Mouse (Mus musculus) CD8-positive naive resting alpha-beta T cell, adult 2 months (primary cell): ENCODE data around the gene Usp4.
"Not testable (repeated sequence)": the region's sequence is repeated elsewhere in the genome, so short reads cannot be mapped to it uniquely, and the experiment has no call there.

Experiments
- DNase-seq, 2 experiments: peaks; one replicate each; pipeline ENCODE4 v3.0.0; 2022; ENCODE audit warnings: low read depth in 2 of 2, low spot score in 2 of 2

Usp4 gene

GRCm38 (mm10) chr9:108347540-108348289, at the start of gene Usp4:
Gene Usp4, plus strand, starts transcription at chr9:108347853.
- peak; percentile 60 to 61 for DNase-seq

DNA sequence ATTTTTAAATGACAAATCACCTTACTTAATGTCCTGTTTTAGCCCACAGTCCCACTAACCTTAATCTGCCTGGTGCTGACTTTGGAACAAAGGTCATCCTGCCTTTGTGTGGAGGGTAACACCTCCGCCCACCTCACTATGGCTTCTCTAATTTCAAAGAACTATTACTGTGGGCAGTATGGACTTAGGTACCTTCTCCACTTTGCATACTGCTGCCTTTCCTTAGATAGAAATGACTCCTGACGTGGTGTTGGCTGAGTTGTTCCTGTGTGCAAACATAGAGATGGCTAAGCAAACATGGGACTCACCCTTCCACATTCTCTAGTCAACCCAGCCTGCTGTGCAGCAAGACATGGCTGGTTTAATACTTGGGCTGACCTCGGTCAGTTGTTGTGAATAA, 45.8 kb upstream of the Usp4 start:
- no peak for DNase-seq

DNA sequence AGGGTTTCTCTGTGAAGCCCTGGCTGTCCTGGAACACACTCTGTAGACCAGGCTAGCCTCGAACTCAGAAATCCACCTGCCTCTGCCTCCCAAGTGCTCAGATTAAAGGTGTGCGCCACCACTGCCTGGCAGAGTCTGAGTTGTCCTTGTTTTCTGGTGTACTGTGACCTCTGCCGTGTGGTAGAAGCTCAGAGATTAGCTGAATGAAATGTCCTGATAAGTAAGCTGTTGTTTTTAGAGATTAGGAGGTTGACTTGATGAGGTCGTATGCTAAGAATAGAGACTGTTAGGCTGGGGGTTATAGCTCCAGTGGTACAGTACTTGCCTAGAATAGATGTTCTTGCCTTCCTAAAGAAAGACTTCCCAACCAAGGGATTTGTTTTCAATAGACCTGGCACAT, 42.9 kb upstream of the Usp4 start:
- no peak for DNase-seq

- no peak for DNase-seq
Measured at GRCm38 (mm10) chr9:108305170-108305569, 42.5 kb upstream of the Usp4 start.

DNA sequence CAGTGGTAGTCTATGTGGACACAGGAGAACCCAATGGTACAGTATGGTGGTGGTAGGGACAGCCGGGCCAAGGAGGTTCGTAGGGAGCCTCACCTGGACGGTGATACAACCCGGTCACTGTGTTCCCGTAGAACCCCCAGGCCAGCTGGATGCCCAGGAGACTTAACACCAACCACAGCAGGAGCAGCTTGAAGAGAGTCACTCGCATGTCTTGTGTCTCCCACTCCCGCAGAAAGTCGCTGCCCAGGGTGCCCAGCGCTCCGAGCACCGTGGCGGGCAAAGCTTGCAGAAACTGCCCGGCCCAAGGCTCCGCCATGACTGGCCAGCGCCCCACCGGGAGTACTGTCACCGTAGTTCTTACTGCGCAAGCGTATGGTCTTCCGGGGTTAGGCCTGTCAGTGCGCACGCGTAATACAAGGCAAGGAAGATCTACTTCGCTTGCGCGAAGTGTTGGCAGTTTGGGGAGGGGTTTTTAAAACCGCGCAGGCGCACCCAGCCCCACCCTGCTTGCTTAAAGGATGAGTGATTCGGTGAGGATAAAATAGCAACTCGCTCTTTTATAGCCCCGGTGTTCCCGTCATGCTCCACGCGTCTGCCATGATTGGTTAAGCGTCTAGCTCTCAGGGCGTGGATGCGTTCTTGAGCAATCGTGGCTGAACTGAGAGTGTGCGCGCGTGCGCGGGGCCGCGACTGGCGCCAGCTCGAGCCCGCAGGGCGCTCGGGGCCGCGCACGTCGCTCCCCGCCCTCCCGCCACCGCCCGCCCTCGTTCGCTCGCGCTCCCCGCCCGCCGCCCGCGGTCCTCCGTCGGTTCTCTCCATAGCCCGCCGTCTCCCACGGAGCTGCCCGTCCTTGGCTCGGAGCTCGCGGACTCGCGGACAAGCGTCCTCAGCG, 41.8 kb upstream of the Usp4 start, which contains the start of the genes Rhoa and Tcta:
Gene Rhoa (plus strand): TSS at position 501 of the 892 bp plus-strand sequence.
Gene Tcta (minus strand): TSS at position 532 of the 892 bp plus-strand sequence.
- peak; percentile 97 to 98 for DNase-seq

DNA sequence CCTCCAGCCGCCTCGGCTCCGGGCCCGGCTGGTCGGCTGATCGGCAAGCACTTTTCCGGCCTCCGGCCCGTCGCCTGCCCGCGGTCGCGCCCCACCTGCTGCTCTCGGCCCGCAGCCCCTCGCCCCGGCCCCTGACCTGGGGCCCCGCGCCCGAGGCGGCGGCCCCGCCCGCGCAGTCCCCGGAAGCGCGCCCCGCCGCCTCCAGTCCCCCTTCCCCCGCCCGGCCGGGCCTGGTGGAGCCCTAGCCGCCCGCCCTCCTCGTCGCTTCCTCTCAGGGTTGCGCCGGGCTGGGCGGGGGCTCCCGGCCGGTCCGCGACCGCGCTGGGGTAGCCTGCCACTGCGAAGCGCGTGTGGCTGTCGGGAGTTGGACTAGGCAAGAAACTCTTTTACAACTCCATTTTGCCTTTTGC, 41.1 kb upstream of the Usp4 start:
- DNase-seq = peak in 1 of 2 experiments; percentile 71

GRCm38 (mm10) chr9:108307021-108307807, 40.4 kb upstream of the Usp4 start:
- DNase-seq = no peak

- no peak for DNase-seq
Measured at GRCm38 (mm10) chr9:108308141-108308540, 39.5 kb upstream of the Usp4 start.

DNA sequence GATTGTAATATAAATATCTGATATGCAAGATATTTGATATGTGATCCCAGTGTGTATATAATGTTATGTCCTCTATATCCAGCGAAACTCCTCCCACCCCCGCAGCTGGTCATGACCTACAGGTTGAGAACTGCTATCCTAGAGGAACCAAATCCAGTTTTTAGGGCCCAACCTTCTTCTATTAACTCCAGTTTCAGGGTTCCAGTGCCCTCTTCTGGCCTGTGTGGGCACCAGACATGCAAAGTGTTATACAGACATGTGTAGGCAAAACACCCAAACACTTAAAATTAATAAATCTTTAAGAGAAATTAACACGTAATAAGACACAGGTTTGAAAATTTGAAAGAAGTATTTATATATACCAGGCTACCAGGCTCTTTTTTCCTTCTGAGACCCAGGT, 30.1 kb upstream of the Usp4 start:
- peak in 1 of 2 experiments; percentile 10 for DNase-seq

DNA sequence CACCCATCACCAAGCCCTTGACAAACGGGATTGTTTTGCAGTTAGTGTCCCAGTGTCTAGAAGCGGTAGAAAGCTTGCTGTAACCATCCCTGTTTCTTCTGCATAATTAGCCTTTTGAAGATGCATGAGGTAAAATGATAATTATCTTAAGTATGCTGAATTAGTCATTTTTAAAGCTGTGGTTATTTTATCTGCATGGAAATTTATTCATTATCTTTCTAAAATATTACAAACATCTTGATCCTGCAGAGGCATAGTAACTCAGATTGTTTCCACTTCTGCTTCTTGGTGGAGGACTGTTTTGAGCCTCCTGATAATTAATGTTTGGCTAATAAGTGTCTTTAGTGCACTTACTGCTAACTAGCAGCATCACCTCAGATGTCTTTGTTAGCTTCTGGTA, 29.2 kb upstream of the Usp4 start:
- no peak for DNase-seq

- not testable (repeated sequence) for DNase-seq
Measured at GRCm38 (mm10) chr9:108322054-108322453, 25.6 kb upstream of the Usp4 start.

DNA sequence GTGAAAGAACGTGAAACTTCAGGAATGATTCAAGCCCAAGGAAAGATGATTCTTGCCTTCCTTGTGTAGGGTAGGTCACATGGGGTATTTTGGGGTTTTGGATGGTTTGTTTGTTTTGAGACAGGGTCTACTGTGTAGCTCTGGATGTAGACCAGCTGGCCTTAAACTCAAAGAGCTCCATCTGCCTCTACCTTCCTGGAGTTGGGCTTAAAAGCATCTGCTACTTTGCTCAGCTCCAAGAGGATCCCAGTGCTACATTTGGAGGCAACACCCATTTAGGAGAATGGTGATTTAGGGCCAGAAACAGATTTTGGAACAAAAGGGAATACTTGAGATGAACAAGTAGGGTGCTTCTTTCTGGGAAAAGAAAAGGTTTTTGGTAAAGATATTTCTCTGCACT, 22.9 kb upstream of the Usp4 start:
- no peak for DNase-seq

- DNase-seq = no peak
Measured at GRCm38 (mm10) chr9:108325811-108326210, 21.8 kb upstream of the Usp4 start.

DNA sequence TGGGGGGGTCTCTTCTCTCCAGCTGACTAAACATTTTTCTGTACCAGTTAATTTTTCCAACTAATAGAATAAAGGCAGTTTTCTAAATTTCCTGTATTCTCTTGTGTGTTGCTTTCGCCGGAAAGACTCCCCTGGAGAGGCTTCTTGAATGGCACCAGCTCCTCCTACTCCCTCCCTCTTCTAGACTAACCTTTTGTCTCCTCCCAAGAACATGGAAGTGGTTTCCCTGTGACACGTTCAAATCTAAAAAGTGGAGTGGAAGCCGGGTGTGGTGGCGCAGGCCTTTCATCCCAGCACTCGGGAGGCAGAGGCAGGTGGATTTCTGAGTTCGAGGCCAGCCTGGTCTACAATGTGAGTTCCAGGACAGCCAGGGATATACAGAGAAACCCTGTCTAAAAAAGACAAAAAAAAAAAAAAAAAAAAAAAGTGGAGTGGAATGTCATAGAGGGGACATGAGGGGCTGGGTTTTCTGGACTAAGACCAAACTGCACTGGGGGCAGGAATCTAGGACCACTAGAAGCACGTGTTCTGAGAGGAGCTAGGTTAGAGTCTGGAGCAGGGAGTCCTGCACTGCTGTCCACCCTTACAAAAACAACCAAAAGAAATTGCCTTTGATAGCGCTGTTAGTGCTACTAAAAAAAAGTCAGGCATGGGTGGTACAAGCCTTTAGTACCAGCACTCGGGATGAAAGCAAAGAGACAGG, 9.7 kb upstream of the Usp4 start:
- DNase-seq = no peak

DNA sequence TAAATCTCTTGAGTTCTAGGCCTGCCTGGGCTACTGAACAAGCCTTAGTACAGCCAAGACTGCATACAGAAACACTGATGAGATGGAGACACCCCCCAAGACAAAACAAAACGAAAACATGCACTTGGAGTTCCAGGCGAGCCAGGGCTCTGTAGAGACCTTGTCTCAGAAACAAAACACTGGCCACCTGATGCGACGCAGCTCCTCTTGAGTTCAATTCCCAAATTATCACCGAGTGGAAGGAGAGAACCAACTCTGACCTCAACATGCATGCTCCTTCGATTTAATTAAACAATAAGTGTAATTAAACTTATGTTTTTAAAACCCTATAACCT, 9.1 kb upstream of the Usp4 start:
- no peak for DNase-seq

GRCm38 (mm10) chr9:108338886-108339781, 8.5 kb upstream of the Usp4 start, which contains the start of gene Gpx1:
Gene Gpx1, plus strand, starts transcription at chr9:108338903.
- DNase-seq = peak; percentile 85 to 88

DNA sequence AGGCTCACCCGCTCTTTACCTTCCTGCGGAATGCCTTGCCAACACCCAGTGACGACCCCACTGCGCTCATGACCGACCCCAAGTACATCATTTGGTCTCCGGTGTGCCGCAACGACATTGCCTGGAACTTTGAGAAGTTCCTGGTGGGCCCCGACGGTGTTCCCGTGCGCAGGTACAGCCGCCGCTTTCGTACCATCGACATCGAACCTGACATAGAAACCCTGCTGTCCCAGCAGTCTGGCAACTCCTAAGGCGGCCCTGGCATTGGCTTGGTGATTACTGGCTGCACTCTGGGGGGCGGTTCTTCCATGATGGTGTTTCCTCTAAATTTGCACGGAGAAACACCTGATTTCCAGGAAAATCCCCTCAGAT, 7.8 kb upstream of the Usp4 start:
- no peak for DNase-seq

GRCm38 (mm10) chr9:108340258-108341138, 7.2 kb upstream of the Usp4 start:
- DNase-seq = no peak

DNA sequence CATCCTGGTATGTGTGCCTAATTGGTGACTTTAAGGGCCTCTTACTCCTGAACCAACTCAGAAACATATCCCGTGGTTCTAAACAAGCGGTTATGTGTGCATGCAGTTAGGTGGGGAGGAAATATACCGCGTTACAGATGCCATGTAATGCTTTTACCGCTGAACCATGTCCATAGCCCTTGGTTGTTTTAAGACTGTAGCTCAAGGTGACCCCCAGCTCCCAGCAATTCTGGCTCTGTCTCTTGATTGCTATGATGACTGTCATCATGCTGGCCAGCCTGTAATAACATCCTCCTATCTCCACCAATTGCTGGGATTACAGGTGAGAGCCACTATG, 6.5 kb upstream of the Usp4 start:
- DNase-seq = no peak
